Mouse (Mus musculus) liver, embryonic 16.5 days (tissue): ENCODE results near the gene Mtf1. TPM values are rescaled to one million over a fixed set of nuclear protein-coding genes. Genes with fewer than 3 reads are reported as not detected.

Source experiments
- ATAC-seq: fragments of 200-750 bp; cut with Nextera tagmentation; 2 replicates; pipeline ENCODE4 v1.8.0; 2017; ENCODE audit warnings: low read depth, mild to moderate bottlenecking, moderate number of reproducible peaks, moderate library complexity
- H3K27ac ChIP-seq: fragments of 300-500 bp; sonication (generic); 2 replicates; pipeline ENCODE4 v1.5.1; 2014; ENCODE audit warnings: mild to moderate bottlenecking, low read length
- H3K27me3 ChIP-seq: fragments of 300-500 bp; sonication (generic); 2 replicates; pipeline ENCODE4 v1.6.1; 2014; ENCODE audit warnings: low read depth, low read length, mixed read lengths; ENCODE audit not compliant: control insufficient read depth, insufficient read depth
- H3K36me3 ChIP-seq: fragments of 300-500 bp; sonication (generic); 2 replicates; pipeline ENCODE4 v1.6.1; 2014; ENCODE audit warnings: mild to moderate bottlenecking; ENCODE audit not compliant: control insufficient read depth, insufficient read depth
- H3K4me1 ChIP-seq: fragments of 300-500 bp; sonication (generic); 2 replicates; pipeline ENCODE4 v1.6.1; 2014; ENCODE audit warnings: low read depth, low read length, mixed read lengths; ENCODE audit not compliant: control insufficient read depth
- H3K4me2 ChIP-seq: fragments of 300-500 bp; sonication (generic); 2 replicates; pipeline ENCODE4 v1.6.1; 2014; ENCODE audit warnings: low read depth, low read length, mixed read lengths
- H3K4me3 ChIP-seq: fragments of 300-500 bp; sonication (generic); 2 replicates; pipeline ENCODE4 v1.5.1; 2014; ENCODE audit warnings: low read depth, mild to moderate bottlenecking, low read length
- H3K9ac ChIP-seq: fragments of 300-500 bp; sonication (generic); 2 replicates; pipeline ENCODE4 v1.6.1; 2014; ENCODE audit warnings: low read depth, low read length
- H3K9me3 ChIP-seq: fragments of 300-500 bp; sonication (generic); replicated peaks from 2 replicates; pipeline ENCODE4 v1.6.1; 2016; ENCODE audit warnings: low read length; ENCODE audit not compliant: control insufficient read depth
- WGBS: fragments of 180-500 bp; shearing (Covaris S2); extraction: QIAGEN DNeasy Blood & Tissue Kit; methylation state at CpG from one replicate; pipeline ENCODE4 v1.1.7; 2014; ENCODE audit not compliant: insufficient replicate concordance; 5-methylcytosine and 5-hydroxymethylcytosine counted together
- polyA plus RNA-seq: library from polyadenylated mRNA; unstranded; fragments of >200 nt; fragmentation: Nextera tagmentation; extraction: Ambion mirVana; gene quantifications from 2 replicates; pipeline ENCODE4 v1.2.1, GENCODE M21; 2015

Mtf1 gene
- polyA plus RNA-seq, 1 experiment from 2014 or later = 8.5 TPM

GRCm38 (mm10) chr4:124860446-124860845 is 58.5 kb downstream of the Mtf1 start:
- H3K27ac ChIP-seq = no peak overlapping the region
- H3K27me3 ChIP-seq = peaks cover 34% of the 10 kb centered on the region
- no peaks in the 10 kb centered on the region for H3K4me1 ChIP-seq
- H3K4me2 ChIP-seq = no peak overlapping the region
- H3K4me3 ChIP-seq = no peak overlapping the region
- 4% methylated on average over 7 of the region's 7 CpGs for WGBS
- ATAC-seq = no peak
- no peaks in the 10 kb centered on the region; the same call in 1 of the 2 replicates for H3K36me3 ChIP-seq
- H3K9ac ChIP-seq = no peak overlapping the region
- no peaks in the 10 kb centered on the region for H3K9me3 ChIP-seq

GRCm38 (mm10) chr4:124861283-124862188 is 59.6 kb downstream of the Mtf1 start, which contains the start of gene Maneal:
Gene Maneal (minus strand): TSS chr4:124862171.
- Histone ChIP-seq H3K27me3 (peaks cover 34% of the 10 kb centered on the region), H3K4me2 (0 out of 2 replicates have a peak within 1 kb of the TSS, but pooled peaks have one; percentile 9), H3K27ac (no peak within 1 kb of the TSS), H3K9ac (no peak within 1 kb of the TSS), H3K4me1 (no peaks in the 10 kb centered on the region), H3K9me3 (no peaks in the 10 kb centered on the region), H3K36me3 (no peaks in the 10 kb centered on the region), H3K4me3 (peak within 1 kb of the TSS; percentile 21; the same call in 1 of the 2 replicates)
- 4% methylated on average over 62 of the region's 77 CpGs for WGBS
- no peak for ATAC-seq

DNA sequence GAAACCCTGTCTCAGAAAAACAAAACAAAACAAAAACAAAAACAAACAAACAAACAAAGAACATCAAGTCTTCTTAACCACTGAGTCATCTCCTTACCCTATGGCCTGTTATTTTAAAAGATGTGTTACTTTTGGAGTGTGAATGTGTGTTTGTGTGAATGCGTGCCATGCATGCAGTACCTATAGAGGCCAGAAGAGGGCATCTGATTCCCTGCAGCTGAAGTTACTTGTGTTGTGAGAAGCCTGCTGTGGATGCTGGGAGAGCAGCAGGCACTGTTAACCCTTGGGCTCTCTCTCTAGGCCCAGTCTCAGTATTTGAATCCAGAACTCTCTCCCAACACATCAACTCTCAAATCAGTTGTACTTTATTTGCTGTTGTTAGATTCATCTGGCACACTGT is 70.8 kb downstream of the Mtf1 start:
- Histone ChIP-seq H3K4me2 (no peak overlapping the region), H3K4me3 (no peak overlapping the region), H3K36me3 (no peaks in the 10 kb centered on the region), H3K4me1 (no peaks in the 10 kb centered on the region), H3K27ac (no peak overlapping the region), H3K27me3 (no peaks in the 10 kb centered on the region), H3K9me3 (peaks cover 3% of the 10 kb centered on the region; the same call in 1 of the 2 replicates), H3K9ac (no peak overlapping the region)
- 80% methylated on average over 1 of the region's 1 CpGs for WGBS
- no peak for ATAC-seq

DNA sequence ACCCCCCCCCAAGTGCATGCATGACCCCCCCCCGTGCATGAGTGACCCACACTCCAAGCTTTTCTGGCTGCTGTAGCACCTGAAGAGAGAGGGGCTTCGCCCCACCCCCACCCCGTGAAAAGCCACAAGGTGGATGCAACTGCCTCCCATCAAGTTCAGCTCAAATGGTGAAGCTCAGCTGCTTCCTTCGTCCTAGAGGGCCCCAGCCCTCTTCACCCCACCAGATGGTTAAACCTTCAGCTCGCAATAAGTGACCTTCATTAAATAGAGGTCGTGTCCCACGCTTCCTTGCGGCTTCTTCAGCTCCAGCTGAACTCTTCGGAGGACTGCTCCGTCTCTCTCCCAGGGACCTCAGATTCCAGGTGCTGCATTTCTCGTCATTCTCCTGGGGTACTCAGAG is 78.7 kb downstream of the Mtf1 start, which contains the start of gene Epha10:
Gene Epha10, plus strand, starts transcription at position 301 of the 400 bp plus-strand sequence.
- Histone ChIP-seq H3K4me2 (no peak within 1 kb of the TSS), H3K27me3 (peaks cover 46% of the 10 kb centered on the region), H3K9ac (no peak within 1 kb of the TSS), H3K4me1 (no peaks in the 10 kb centered on the region), H3K9me3 (no peaks in the 10 kb centered on the region), H3K4me3 (no peak within 1 kb of the TSS), H3K36me3 (no peaks in the 10 kb centered on the region), H3K27ac (no peak within 1 kb of the TSS)
- 3% methylated on average over 11 of the region's 11 CpGs for WGBS
- no peak for ATAC-seq

DNA sequence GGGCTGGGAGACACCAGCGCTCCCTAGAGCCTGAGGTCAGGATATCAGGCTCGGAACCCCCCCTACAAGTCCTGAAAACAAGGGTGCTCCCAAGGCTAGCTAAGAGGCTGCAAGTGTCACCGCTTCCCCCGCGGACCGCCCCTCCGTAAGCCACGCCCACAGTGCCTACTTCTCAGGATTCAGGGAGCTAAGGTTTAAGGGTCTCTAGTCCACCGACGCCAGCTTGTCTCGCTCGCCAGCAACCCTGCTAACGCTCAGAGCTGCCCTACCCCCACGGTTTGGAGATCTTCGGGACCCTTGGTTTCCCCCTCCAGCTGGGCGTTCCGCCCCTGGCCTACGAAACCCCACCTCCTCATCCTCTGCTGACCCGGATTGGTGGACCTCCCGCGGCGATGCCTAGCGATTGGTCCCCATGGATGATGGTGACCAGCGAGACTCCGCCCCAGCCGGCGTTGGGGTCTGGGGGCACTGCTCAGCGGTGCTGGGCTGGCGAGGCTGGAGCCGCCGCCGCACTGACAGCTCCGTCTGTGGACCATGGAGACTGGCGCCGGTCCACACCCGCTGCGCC is 79.5 kb downstream of the Mtf1 start:
- no peak overlapping the region for H3K4me2 ChIP-seq
- no peaks in the 10 kb centered on the region for H3K4me1 ChIP-seq
- peaks cover 52% of the 10 kb centered on the region for H3K27me3 ChIP-seq
- no peak overlapping the region for H3K9ac ChIP-seq
- no peaks in the 10 kb centered on the region for H3K9me3 ChIP-seq
- 1% methylated on average over 37 of the region's 37 CpGs for WGBS
- no peaks in the 10 kb centered on the region for H3K36me3 ChIP-seq
- H3K4me3 ChIP-seq = no peak overlapping the region
- no peak for ATAC-seq
- H3K27ac ChIP-seq = no peak overlapping the region

DNA sequence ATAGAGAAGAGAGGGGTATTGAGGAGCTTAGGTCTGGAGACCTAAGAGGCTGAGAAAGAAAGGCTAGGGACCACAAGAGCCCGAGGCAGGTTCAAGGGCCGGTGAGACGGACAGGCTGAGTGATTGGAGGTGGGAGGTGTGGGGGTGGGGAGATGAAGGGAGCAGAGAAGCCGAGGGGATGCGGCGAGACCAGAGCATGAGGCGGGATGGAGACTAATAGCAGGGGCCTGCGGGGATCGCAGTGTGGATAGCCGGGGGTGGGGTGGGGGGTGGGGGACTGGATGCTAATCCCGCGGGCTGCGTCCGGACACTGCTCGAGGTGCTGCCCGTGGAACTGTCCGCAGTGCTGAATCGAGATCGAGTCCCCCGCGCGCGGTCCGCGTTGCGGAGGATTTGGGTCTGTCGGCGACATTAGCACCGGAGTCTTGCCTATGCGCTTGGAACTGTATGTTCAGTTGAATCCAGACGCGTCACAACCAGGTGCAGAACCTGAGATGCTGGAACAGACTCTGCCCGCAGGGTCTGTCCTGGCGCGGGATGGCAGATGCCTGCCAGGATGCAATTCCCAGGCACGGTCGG is 80.3 kb downstream of the Mtf1 start:
- WGBS = 3% methylated on average over 37 of the region's 37 CpGs
- ATAC-seq = no peak
- Histone ChIP-seq H3K9me3 (no peaks in the 10 kb centered on the region), H3K4me1 (no peaks in the 10 kb centered on the region), H3K9ac (no peak overlapping the region), H3K27ac (no peak overlapping the region), H3K36me3 (no peaks in the 10 kb centered on the region), H3K4me2 (no peak overlapping the region), H3K4me3 (no peak overlapping the region), H3K27me3 (peaks cover 52% of the 10 kb centered on the region)

GRCm38 (mm10) chr4:124888702-124889101 is 86.8 kb downstream of the Mtf1 start:
- 48% methylated on average over 7 of the region's 7 CpGs for WGBS

GRCm38 (mm10) chr4:124889935-124890334 is 88.0 kb downstream of the Mtf1 start:
- H3K4me1 ChIP-seq = no peaks in the 10 kb centered on the region
- peaks cover 33% of the 10 kb centered on the region for H3K27me3 ChIP-seq
- WGBS = 56% methylated on average over 2 of the region's 2 CpGs
- ATAC-seq = no peak
- no peak overlapping the region for H3K27ac ChIP-seq
- no peaks in the 10 kb centered on the region for H3K36me3 ChIP-seq
- H3K9ac ChIP-seq = no peak overlapping the region
- no peak overlapping the region for H3K4me3 ChIP-seq
- H3K9me3 ChIP-seq = no peaks in the 10 kb centered on the region
- H3K4me2 ChIP-seq = no peak overlapping the region

More at GRCm38 (mm10) chr4:124888702-124889101, 86.8 kb downstream of the Mtf1 start:
- H3K4me3 ChIP-seq = no peak overlapping the region
- no peak overlapping the region for H3K9ac ChIP-seq
- peaks cover 23% of the 10 kb centered on the region for H3K27me3 ChIP-seq
- no peak overlapping the region for H3K27ac ChIP-seq
- H3K9me3 ChIP-seq = no peaks in the 10 kb centered on the region
- H3K4me2 ChIP-seq = no peak overlapping the region
- no peaks in the 10 kb centered on the region for H3K36me3 ChIP-seq
- no peaks in the 10 kb centered on the region for H3K4me1 ChIP-seq
- no peak for ATAC-seq
